Mouse (Mus musculus) midbrain, embryonic 10.5 days (tissue): ENCODE data around the gene Dlx1. TPM values are rescaled to one million over a fixed set of nuclear protein-coding genes. Genes with fewer than 3 reads are reported as not detected.

ENCODE experiments used
- DNase-seq: peaks from one replicate; pipeline ENCODE4 v3.0.0-alpha.2; 2017; ENCODE audit warnings: low spot score
- H3K27ac ChIP-seq: fragments of 300-500 bp; sonication (generic); replicated peaks from 2 replicates; pipeline ENCODE4 v1.5.1; 2016; ENCODE audit warnings: mild to moderate bottlenecking
- H3K27me3 ChIP-seq: fragments of 300-500 bp; sonication (generic); 2 replicates; pipeline ENCODE4 v1.6.1; 2016; ENCODE audit warnings: low read depth, mild to moderate bottlenecking; ENCODE audit not compliant: poor library complexity, severe bottlenecking
- H3K36me3 ChIP-seq: fragments of 300-500 bp; sonication (generic); 2 replicates; pipeline ENCODE4 v1.6.1; 2016; ENCODE audit warnings: mild to moderate bottlenecking, moderate library complexity
- H3K4me1 ChIP-seq: fragments of 300-500 bp; sonication (generic); 2 replicates; pipeline ENCODE4 v1.6.1; 2016
- H3K4me3 ChIP-seq: fragments of 300-500 bp; sonication (generic); 2 replicates; pipeline ENCODE4 v1.5.1; 2016; ENCODE audit warnings: mild to moderate bottlenecking, moderate library complexity
- H3K9me3 ChIP-seq: fragments of 300-500 bp; sonication (generic); replicated peaks from 2 replicates; pipeline ENCODE4 v1.6.1; 2016; ENCODE audit warnings: mild to moderate bottlenecking
- WGBS: fragments of 180-500 bp; shearing (Covaris S2); methylation state at CpG from one replicate; pipeline ENCODE4 v1.1.7; 2016; 5-methylcytosine and 5-hydroxymethylcytosine counted together
- polyA plus RNA-seq: library from polyadenylated mRNA; unstranded; fragments of >200 nt; fragmentation: Nextera tagmentation; extraction: Ambion mirVana; gene quantifications from 2 replicates; pipeline ENCODE4 v1.2.1, GENCODE M21; 2016

Dlx1 gene
- polyA plus RNA-seq, 1 experiment from 2014 or later: 12.2 TPM

DNA sequence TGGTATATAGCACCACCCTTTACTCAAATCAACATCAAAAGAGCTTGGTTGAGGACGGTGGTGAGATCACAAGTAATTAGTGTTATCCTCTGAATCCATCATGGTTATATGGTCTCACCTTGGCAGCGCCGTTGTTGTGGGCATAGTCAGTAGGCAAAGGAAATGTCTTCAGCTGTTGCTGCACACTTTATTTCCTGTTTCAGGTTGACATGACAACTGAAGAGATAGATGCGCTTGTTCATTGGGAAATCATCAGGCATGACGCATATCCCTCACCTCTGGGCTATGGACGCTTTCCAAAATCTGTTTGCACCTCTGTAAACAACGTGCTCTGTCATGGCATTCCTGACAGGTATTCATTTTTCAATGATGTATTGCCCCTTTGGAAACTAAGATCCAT, 16.7 kb upstream of the Dlx1 start:
- no peak for DNase-seq

DNA sequence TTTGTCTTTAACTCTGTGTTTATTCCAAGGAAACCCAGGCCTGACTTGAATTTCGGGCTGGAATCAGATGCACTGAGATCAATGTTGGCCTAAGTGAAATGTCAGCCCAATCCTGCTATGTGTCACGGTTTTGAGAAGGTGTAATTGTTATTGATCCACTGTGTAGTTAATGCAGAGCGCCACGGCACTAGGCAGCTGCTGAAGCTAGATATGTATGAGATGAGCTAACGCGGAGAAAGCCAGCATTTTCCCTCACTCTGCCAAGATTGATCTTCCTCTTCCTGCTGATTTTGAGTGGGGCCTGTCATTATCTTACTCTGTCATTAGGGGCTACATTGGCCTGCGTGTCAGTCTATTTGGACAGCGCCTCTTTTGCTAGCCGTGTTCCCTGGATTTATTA, 15.6 kb upstream of the Dlx1 start:
- no peak overlapping the region for H3K4me3 ChIP-seq
- no peaks in the 10 kb centered on the region for H3K9me3 ChIP-seq
- H3K36me3 ChIP-seq: no peaks in the 10 kb centered on the region
- peaks cover 28% of the 10 kb centered on the region for H3K27me3 ChIP-seq
- H3K4me1 ChIP-seq: peaks cover 31% of the 10 kb centered on the region
- 88% methylated on average over 9 of the region's 9 CpGs for WGBS
- no peak overlapping the region for H3K27ac ChIP-seq
- DNase-seq: no peak

More for the DNA sequence above, 16.7 kb upstream of the Dlx1 start:
- WGBS: 94% methylated on average over 7 of the region's 7 CpGs
- no peak overlapping the region for H3K4me3 ChIP-seq
- peaks cover 20% of the 10 kb centered on the region for H3K4me1 ChIP-seq
- H3K27me3 ChIP-seq: peaks cover 26% of the 10 kb centered on the region
- H3K27ac ChIP-seq: no peak overlapping the region
- no peaks in the 10 kb centered on the region for H3K36me3 ChIP-seq
- H3K9me3 ChIP-seq: no peaks in the 10 kb centered on the region

DNA sequence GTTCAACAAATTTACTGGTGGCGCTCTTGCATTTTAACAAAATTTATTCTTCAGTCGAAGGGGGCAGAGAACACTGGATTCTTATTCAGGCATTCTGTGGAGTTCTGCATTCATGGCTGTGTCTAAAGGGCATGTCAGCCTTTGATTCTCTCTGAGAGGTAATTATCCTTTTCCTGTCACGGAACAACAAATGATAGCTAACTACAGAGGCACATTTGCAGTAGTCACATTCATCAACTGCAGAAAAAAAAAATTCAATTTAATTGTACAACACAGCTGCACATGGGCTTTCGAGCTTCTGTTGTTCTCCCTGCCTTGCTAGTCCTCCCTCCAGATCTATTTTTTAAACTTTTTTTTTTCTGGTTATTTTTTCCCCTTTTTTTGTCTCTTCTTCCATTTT, 10.9 kb upstream of the Dlx1 start:
- DNase-seq: no peak
- peaks cover 38% of the 10 kb centered on the region for H3K4me1 ChIP-seq
- no peak overlapping the region for H3K27ac ChIP-seq
- H3K4me3 ChIP-seq: no peak overlapping the region
- WGBS: 38% methylated on average over 4 of the region's 4 CpGs
- H3K9me3 ChIP-seq: no peaks in the 10 kb centered on the region
- H3K36me3 ChIP-seq: no peaks in the 10 kb centered on the region
- peaks cover 74% of the 10 kb centered on the region for H3K27me3 ChIP-seq

DNA sequence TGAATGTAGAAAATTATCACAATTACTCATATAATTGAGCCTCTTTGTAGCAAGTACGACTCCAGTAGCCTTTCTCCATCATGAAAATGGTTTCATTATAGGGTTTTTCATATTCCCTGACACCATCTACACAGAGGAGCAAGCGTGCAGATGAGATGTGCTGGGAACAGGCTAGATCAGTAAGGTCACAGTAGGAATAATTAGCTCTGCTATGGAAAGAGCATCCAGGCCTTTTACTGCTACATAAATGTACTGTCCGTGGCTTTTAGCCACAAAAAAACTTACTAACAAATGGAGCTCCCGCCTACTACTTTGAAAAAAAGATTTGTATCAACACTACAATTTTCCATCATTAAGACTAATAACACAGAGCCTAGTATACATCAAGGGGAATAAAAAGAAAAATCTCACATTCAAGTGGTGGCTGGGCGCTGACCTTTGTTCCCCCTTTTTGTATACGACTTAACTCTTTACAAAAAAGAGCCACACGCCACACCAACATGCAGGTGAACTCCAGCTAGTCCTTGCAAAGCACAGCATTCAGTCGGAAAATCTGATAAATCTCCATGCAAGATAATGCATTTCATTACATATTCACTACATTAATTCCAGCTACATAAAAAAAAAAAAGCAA, 10.3 kb upstream of the Dlx1 start:
- Histone ChIP-seq H3K9me3 (no peaks in the 10 kb centered on the region), H3K27me3 (peaks cover 74% of the 10 kb centered on the region), H3K27ac (no peak overlapping the region), H3K4me1 (peaks cover 38% of the 10 kb centered on the region), H3K36me3 (no peaks in the 10 kb centered on the region), H3K4me3 (no peak overlapping the region)
- 42% methylated on average over 8 of the region's 8 CpGs for WGBS
- no peak for DNase-seq

DNA sequence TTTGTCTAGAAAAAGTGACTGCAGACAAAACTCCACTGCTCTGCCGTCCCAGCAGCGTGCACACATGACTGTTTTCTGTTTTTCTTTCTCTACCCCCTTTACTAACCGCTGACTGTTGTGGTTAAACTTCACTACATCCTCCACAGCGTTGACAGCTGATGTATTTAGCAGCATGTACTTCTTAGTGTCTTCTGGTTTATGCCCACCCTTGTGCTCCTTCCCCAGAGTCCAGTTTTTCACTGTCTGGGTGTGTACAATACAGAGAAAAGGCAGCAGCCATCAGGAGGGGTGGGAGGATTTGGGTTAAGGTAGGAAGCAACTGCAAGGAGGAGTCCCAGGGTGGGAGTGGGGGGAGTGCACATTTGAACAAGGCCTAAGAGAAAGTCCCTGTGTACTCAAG, 5.0 kb upstream of the Dlx1 start:
- Histone ChIP-seq H3K4me3 (no peak overlapping the region), H3K27ac (no peak overlapping the region), H3K27me3 (peaks cover 99% of the 10 kb centered on the region), H3K36me3 (no peaks in the 10 kb centered on the region), H3K9me3 (no peaks in the 10 kb centered on the region), H3K4me1 (peaks cover 8% of the 10 kb centered on the region)
- no peak for DNase-seq
- 67% methylated on average over 4 of the region's 4 CpGs for WGBS

DNA sequence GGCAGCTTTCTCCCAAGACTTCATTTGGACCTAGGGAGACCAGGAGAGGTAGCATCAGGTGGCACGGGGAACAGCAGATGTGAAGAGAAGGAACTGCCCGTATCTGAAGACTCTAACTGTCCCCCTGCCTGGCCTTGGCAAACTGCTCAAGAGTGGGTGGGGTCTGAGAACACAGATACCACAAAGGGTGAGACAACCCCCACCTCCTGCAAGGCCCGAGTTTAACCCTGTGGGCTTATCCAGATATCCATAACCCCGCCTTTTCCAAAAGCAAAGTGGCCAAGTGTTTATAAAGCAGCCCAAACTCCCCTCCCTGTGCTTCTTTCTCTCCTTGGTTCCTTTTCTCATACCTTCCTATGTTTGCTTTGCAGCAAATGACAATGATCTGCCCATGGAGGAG, 4.5 kb upstream of the Dlx1 start:
- Histone ChIP-seq H3K27me3 (peaks cover 100% of the 10 kb centered on the region), H3K4me1 (peaks cover 4% of the 10 kb centered on the region), H3K27ac (no peak overlapping the region), H3K4me3 (no peak overlapping the region), H3K36me3 (no peaks in the 10 kb centered on the region), H3K9me3 (no peaks in the 10 kb centered on the region)
- DNase-seq: no peak
- WGBS: 52% methylated on average over 4 of the region's 4 CpGs

DNA sequence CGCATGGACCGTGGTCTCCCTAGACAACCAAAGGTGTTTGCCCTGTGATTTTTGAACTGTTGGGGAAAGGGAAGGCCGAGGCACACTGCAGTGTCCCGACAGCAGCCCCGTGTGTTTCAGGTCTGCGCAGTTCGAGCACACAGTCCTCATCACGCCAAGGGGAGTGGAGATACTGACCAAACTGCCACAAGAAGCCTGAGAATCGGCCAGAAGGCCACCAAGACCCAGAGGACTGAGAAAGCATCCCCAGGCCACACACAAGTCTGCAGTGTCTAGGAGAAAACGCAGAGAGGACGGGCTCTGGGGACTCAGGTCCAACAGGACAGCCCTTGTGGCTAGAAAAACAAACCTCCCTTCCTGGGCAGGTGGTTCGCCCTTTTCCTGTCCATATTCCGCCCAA, 3.1 kb upstream of the Dlx1 start:
- no peaks in the 10 kb centered on the region for H3K36me3 ChIP-seq
- peaks cover 15% of the 10 kb centered on the region for H3K4me1 ChIP-seq
- H3K27me3 ChIP-seq: peaks cover 100% of the 10 kb centered on the region
- H3K4me3 ChIP-seq: no peak overlapping the region
- DNase-seq: no peak
- no peaks in the 10 kb centered on the region for H3K9me3 ChIP-seq
- WGBS: 18% methylated on average over 13 of the region's 13 CpGs
- no peak overlapping the region for H3K27ac ChIP-seq

DNA sequence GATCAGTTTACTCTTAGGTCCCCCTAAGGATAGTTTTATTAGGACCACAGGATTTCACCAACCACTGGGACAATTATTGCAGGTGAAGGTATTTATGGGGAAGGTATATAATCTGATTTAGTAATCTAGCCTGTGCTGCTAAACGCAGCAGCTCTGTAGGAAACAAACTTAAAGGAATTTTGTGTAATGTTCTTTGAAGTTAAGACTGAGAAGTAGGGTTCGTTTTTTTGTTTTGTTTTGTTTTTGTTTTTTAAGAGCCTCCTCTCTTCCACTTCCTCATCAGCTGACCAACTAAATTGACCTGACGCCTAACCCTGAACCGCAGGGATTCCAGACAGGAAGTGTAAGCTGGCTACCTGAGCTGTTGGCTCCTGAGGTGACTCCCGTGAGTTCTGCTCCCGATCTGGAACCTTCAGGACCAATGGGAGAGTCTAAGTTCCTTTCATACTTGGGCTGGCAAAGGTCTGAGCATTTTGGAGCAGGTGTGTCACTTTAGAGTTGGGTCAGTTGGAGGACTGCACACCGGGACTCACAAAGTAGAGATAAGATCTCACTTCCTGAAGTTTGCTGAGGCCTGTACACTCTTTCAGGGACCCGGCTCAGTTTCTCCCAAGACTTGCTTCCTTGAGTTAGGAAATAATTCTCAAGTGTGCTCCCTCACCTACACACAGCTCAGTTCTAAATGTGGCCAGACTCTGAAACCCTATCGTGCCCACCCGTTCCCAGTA, 1.2 kb upstream of the Dlx1 start:
- Histone ChIP-seq H3K4me1 (peaks cover 29% of the 10 kb centered on the region), H3K27me3 (peaks cover 100% of the 10 kb centered on the region), H3K36me3 (no peaks in the 10 kb centered on the region), H3K27ac (no peak overlapping the region), H3K9me3 (no peaks in the 10 kb centered on the region), H3K4me3 (no peak overlapping the region)
- DNase-seq: no peak
- 5% methylated on average over 10 of the region's 10 CpGs for WGBS

DNA sequence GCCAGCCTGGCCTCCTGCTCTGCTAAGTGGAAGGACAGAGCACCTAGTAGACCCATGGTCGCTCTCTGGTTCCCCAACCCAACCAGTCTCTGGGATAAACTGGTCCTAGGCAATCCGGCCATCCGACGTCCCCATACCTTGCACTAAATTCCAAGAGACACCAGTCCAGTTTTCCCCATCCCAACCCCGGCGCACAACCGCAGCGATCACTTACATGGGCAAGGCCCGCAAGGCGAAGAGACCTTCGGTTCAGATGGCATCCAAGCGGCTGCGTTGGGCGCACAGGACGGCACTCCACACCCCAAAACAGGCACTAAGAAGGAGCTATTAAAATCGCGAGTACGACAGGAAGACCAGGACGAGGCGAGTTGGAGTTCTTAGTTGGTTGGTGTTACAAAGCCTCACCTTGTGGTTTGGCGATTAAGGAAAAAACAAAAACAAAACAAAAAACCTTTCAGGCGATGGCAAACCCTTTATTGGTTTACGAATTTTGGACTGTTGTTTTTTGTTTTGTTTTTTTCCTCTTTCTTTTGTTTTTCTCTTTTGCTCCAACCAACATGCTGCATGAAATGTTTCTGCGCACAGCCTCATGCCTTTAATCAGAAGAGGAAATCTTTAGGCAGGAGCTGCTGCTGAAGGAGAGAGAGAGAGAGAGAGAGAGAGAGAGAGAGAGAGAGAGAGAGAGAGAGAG, 445 bp upstream of the Dlx1 start:
- Histone ChIP-seq H3K36me3 (no peaks in the 10 kb centered on the region), H3K4me1 (peaks cover 29% of the 10 kb centered on the region), H3K9me3 (no peaks in the 10 kb centered on the region), H3K27me3 (peaks cover 100% of the 10 kb centered on the region), H3K27ac (no peak overlapping the region), H3K4me3 (no peak overlapping the region)
- 1% methylated on average over 24 of the region's 24 CpGs for WGBS
- DNase-seq: peak; percentile 56

DNA sequence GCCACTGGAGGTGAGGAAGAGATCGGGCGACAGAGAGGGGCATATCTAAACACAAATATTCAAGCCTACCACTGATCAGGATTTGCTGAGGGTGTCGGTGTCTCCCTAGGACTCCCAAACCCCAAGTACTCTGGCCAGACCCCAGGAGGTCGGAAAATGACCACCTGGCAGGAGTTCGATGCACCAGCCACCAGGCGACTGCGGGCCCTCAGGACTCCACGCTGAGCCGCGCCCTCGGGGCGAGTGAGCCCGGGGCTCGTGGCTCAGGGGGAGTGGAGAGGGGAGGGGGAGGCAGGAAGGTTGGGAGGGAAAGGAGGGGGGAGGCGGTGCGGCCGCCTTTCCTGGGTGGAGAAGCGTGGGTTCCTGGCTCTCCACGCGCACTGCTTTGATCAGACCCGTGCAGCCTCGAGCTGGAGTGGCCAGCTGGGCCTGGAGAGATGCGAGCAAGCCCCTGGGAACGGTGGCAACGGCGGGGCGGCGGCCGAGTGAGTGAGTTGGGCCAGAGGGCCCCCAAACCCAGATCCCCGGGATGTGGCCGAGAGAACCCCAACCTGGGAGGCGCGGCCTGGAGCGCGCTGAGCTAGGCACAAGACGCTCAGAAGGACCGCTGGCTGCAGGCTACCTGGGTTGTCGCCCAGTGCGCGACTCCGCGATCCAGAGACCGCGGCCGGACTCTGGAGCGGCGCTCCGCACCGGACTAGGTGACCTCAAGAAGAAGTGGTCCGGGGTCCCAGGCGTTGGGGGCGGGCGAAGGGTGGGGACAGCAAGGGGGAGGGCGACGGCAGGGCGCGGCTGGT, 999 bp downstream of the Dlx1 start:
- peak overlapping the region; percentile 56 for H3K4me3 ChIP-seq
- WGBS: 1% methylated on average over 57 of the region's 57 CpGs
- H3K27ac ChIP-seq: peak overlapping the region; percentile 57
- H3K27me3 ChIP-seq: peaks cover 100% of the 10 kb centered on the region
- no peak for DNase-seq
- peaks cover 29% of the 10 kb centered on the region for H3K4me1 ChIP-seq
- H3K36me3 ChIP-seq: no peaks in the 10 kb centered on the region
- H3K9me3 ChIP-seq: no peaks in the 10 kb centered on the region

DNA sequence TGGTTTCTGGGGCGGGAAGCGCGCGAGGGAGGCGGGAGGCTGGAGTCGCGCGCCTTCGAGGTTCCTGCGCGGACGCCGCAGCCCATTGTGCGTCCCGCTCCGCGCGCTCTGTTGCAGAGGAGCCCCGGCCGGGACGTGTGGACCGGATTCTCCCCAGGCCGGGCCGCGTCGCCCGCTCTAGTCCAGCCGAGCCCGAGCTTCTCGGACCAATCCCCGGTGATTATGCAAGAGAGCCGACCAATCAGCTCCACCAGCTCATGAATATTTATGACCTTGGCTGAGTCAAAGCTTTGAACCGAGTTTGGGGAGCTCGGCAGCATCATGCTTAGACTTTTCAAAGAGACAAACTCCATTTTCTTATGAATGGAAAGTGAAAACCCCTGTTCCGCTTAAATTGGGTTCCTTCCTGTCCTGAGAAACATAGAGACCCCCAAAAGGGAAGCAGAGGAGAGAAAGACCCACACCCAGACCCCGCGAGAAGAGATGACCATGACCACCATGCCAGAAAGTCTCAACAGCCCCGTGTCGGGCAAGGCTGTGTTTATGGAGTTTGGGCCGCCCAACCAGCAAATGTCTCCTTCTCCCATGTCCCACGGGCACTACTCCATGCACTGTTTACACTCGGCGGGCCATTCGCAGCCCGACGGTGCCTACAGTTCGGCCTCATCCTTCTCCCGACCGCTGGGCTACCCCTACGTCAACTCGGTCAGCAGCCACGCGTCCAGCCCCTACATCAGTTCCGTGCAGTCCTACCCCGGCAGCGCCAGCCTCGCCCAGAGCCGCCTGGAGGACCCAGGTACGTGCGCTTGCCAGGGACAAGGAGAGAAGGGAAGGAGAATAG, 1.8 kb downstream of the Dlx1 start:
- Histone ChIP-seq H3K4me1 (peaks cover 29% of the 10 kb centered on the region), H3K27ac (peak overlapping the region; percentile 57), H3K4me3 (peak overlapping the region; percentile 56), H3K9me3 (no peaks in the 10 kb centered on the region), H3K36me3 (no peaks in the 10 kb centered on the region), H3K27me3 (peaks cover 100% of the 10 kb centered on the region)
- WGBS: under 1% methylated on average over 57 of the region's 60 CpGs
- peak; percentile 88 for DNase-seq
